Mouse (Mus musculus): ENCODE results near the gene Lrcol1.

DNA sequence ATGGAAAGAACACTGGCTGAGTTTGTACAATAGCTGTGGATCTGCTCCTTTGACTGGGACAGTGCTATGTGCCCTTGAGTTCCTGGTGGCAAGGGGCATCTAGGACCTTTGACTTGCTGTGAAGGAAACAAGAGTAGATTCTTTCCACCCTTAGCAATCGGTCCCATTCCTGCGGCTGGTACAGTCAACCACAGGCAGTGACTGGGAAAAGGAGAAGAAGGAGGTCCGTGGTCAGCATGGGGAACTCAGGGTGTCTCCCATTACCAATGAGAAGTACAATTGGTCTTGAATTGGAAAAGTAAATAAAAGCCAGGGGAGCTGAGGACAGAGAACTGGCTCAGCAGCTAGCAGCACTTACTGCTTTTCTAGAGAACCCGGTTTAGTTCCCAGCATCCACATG, 1.0 kb downstream of the Lrcol1 start:
- no peak for TF ChIP-seq POLR2A (IDR thresholded peaks at IDR 0.05; ENCODE audit: insufficient read depth, low read depth, low read length)
- TF ChIP-seq EP300 (IDR thresholded peaks at IDR 0.05; ENCODE audit: insufficient read depth, low read depth, low read length) = no peak
- no peak for TF ChIP-seq CTCF (IDR thresholded peaks at IDR 0.05)

All from heart, adult 2 months (tissue).